Mouse (Mus musculus) heart, embryonic 11.5 days (tissue): ENCODE measurements at regions not wholly inside any gene's neighbourhood (a gene's known extent, or its start where the extent isn't known, plus 50 kb on each side); places are given as distances from the start of the nearest gene placed in this dataset.

ENCODE experiments used
- ATAC-seq: fragments of 200-750 bp; cut with Nextera tagmentation; replicated peaks from 2 replicates; pipeline ENCODE4 v1.8.0; 2017; ENCODE audit warnings: moderate library complexity; ENCODE audit not compliant: insufficient number of reproducible peaks, low FRiP score, low TSS enrichment
- H3K27ac ChIP-seq: fragments of 300-500 bp; sonication (generic); 2 replicates; pipeline ENCODE4 v1.5.1; 2014; ENCODE audit warnings: mild to moderate bottlenecking, low read depth, low read length
- H3K27me3 ChIP-seq: fragments of 300-500 bp; sonication (generic); 2 replicates; pipeline ENCODE4 v1.6.1; 2014; ENCODE audit warnings: mild to moderate bottlenecking, low read length, mixed read lengths; ENCODE audit not compliant: control insufficient read depth, insufficient read depth
- H3K36me3 ChIP-seq: fragments of 300-500 bp; sonication (generic); 2 replicates; pipeline ENCODE4 v1.6.1; 2014; ENCODE audit warnings: mild to moderate bottlenecking, low read length, moderate library complexity, mixed read lengths; ENCODE audit not compliant: control insufficient read depth, insufficient read depth
- H3K4me1 ChIP-seq: fragments of 300-500 bp; sonication (generic); 2 replicates; pipeline ENCODE4 v1.6.1; 2014; ENCODE audit warnings: low read length; ENCODE audit not compliant: control insufficient read depth, insufficient read depth
- H3K4me2 ChIP-seq: fragments of 300-500 bp; sonication (generic); 2 replicates; pipeline ENCODE4 v1.6.1; 2014; ENCODE audit warnings: mild to moderate bottlenecking, moderate library complexity
- H3K4me3 ChIP-seq: fragments of 300-500 bp; sonication (generic); 2 replicates; pipeline ENCODE4 v1.5.1; 2014; ENCODE audit warnings: low read depth, low read length
- H3K9ac ChIP-seq: fragments of 300-500 bp; sonication (generic); 2 replicates; pipeline ENCODE4 v1.6.1; 2014; ENCODE audit warnings: mild to moderate bottlenecking, low read depth, low read length, moderate library complexity
- H3K9me3 ChIP-seq: fragments of 300-500 bp; sonication (generic); replicated peaks from 2 replicates; pipeline ENCODE4 v1.6.1; 2016; ENCODE audit warnings: low read length; ENCODE audit not compliant: control insufficient read depth
- WGBS: fragments of 180-500 bp; shearing (Covaris S2); extraction: QIAGEN DNeasy Blood & Tissue Kit; methylation state at CpG from one replicate; pipeline ENCODE4 v1.1.7; 2014; ENCODE audit not compliant: insufficient replicate concordance; 5-methylcytosine and 5-hydroxymethylcytosine counted together

DNA sequence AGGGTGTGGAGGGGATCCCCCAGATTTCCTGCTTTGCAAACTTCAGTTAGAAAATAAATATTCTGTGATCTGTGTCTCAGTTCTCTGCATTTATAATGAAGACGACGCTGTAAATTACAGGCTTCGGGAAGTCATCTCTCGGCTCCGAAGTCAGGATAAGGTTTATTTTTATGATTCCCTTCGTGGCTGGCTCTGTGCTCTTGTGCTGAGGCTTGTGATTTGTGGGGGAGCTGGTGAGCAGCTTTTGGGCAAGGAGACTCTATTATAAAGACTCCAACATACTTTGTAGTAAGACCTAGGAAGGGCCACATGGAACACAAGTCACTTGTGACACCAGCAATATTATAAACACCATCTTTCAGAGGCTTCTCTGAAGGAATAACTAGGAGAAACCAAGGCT, 146.0 kb downstream of the Kcnk1 start:
- 85% methylated on average over 6 of the region's 6 CpGs for WGBS
- Histone ChIP-seq H3K27ac (no peak overlapping the region), H3K36me3 (no peaks in the 10 kb centered on the region), H3K4me1 (peaks cover 5% of the 10 kb centered on the region), H3K9ac (no peak overlapping the region), H3K4me2 (no peak overlapping the region), H3K4me3 (no peak overlapping the region), H3K9me3 (no peaks in the 10 kb centered on the region), H3K27me3 (peaks cover 36% of the 10 kb centered on the region)
- no peak for ATAC-seq

DNA sequence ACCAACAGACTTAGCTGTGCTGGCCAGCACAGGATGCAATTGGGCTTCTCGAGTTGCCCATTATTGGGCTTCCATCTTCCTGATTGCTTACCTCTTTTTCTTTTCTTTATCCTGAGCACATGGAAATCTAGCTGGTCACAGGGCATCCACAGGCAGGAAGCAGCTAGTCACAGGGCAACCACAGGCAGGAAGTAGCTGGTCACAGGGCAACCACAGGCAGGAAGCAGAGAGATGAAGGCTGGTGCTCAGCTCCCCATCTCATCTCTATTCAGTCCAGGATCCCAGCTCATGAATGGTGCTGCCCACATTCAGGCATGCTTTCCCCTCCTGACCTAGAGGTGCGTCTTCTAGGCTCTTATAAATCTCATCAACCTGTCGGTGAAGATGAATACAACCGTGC, 146.8 kb upstream of the Slc35f3 start:
- no peak overlapping the region for H3K9ac ChIP-seq
- H3K27ac ChIP-seq, result no peak overlapping the region
- no peak for ATAC-seq
- H3K4me2 ChIP-seq, result no peak overlapping the region
- no peaks in the 10 kb centered on the region for H3K9me3 ChIP-seq
- no peaks in the 10 kb centered on the region for H3K36me3 ChIP-seq
- no peak overlapping the region for H3K4me3 ChIP-seq
- H3K4me1 ChIP-seq, result peaks cover 2% of the 10 kb centered on the region; the same call in 1 of the 2 replicates
- WGBS, result 78% methylated on average over 4 of the region's 4 CpGs
- no peaks in the 10 kb centered on the region for H3K27me3 ChIP-seq

DNA sequence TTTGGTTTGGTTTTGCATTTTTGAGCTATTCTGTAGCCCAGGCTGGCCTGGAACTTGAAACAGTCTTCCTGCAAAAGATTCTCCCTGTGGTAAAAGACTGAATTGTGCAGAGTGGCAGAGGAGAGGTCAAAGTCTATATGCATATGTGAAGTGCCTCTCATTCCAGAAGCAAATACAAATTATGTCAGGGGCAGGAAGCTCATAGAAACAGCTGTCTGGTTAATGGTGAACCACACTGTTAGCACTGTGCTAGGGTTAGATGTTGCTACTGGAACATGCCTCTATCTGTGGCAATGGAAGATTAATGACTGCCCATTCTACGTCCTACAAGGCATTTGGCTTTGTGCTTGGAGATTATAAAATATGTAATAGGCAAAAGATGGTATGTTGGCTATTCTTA, 144.4 kb upstream of the Slc35f3 start:
- H3K4me3 ChIP-seq, result no peak overlapping the region
- H3K4me2 ChIP-seq, result no peak overlapping the region
- no peaks in the 10 kb centered on the region for H3K9me3 ChIP-seq
- no peak for ATAC-seq
- H3K27ac ChIP-seq, result no peak overlapping the region
- H3K4me1 ChIP-seq, result peaks cover 2% of the 10 kb centered on the region; the same call in 1 of the 2 replicates
- H3K27me3 ChIP-seq, result no peaks in the 10 kb centered on the region
- H3K9ac ChIP-seq, result no peak overlapping the region
- WGBS, result 59% methylated on average over 1 of the region's 1 CpGs
- no peaks in the 10 kb centered on the region for H3K36me3 ChIP-seq

DNA sequence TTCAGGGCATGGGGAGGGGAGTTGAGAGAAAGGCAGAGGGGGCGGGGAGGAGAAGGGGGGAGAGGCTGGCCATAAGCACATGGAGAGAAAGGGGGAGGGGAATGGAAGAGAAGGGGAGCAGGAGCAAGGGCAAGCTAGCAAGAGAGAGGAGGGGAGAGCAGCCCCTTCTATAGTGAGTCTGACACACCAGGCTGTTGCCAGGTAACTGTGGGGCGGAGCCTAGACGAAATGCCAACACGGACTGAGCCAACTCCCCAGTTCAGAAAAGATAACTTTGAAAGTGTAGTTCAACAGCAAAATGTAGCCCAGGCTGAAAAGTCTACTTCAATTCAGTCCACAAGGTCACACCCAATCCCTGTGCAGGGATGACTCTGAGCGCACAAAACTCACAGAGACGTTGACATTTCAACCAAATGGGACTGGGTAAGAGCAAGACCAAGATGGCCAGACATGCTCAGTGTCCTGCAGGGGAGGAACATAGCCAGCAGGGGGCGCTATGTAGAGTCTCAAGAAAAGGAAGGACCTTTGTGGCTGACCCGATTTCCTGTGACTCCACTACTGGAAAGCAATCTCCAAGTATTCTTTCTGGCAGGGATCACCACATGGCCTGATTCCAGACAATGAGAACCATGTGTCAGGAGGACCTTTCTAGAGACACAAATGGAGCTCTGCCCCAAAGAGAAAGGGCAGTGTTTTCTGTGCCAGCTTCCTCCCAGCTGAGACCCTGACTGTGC, 140.7 kb upstream of the Slc35f3 start:
- Histone ChIP-seq H3K4me2 (no peak overlapping the region), H3K9ac (no peak overlapping the region), H3K4me1 (peaks cover 2% of the 10 kb centered on the region; the same call in 1 of the 2 replicates), H3K27me3 (no peaks in the 10 kb centered on the region), H3K27ac (no peak overlapping the region), H3K9me3 (no peaks in the 10 kb centered on the region), H3K36me3 (no peaks in the 10 kb centered on the region), H3K4me3 (no peak overlapping the region)
- no peak for ATAC-seq
- 70% methylated on average over 8 of the region's 8 CpGs for WGBS

DNA sequence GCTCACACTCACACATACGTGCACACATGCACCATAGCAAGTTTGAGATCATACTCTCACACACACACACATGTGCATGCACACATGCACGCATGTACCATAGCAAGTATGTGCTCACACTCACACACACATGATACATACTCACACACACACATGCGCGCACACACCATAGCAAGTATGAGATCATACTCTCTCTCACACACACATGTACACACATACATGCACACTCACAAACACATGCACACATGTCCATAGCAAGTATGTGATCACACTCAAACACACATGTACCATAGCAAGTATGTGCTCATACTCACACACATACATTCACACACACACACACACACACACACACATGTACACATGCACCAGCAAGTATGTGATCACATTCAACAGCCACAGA, 138.9 kb upstream of the Slc35f3 start:
- ATAC-seq, result no peak
- Histone ChIP-seq H3K4me1 (no peaks in the 10 kb centered on the region; the same call in 1 of the 2 replicates), H3K4me3 (no peak overlapping the region), H3K9me3 (no peaks in the 10 kb centered on the region), H3K27ac (no peak overlapping the region), H3K27me3 (no peaks in the 10 kb centered on the region), H3K36me3 (no peaks in the 10 kb centered on the region), H3K9ac (no peak overlapping the region), H3K4me2 (no peak overlapping the region)
- WGBS, result 88% methylated on average over 4 of the region's 4 CpGs

DNA sequence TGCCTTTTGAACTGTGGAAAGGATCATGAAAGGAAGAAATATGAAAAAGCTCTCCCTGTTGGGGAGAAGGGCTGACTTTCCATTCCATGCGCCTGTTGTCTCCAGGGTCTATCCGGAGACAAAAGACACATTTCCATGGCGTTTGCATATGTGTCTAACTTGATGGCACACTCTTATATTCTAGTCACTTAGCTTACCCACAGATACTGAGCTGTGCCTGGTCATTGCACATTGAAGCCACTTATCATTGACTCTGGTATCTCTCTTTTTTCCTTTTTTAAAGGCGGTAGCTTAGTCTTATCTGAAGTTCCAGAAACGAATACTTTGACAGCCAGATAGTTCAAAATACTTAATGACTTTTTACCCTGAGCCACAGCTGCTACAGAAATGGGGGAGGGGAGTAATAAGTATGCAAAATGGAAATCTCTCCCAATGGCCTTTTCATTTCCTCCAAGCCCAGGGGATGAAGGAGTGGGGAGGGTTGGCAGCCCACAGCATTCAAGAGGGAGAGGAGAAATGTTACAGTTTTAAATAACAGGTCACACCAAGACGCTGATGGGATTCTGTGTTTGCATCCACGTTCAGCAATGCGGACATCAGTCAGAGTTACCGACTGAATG, 137.9 kb upstream of the Slc35f3 start:
- Histone ChIP-seq H3K4me1 (no peaks in the 10 kb centered on the region; the same call in 1 of the 2 replicates), H3K27ac (no peak overlapping the region), H3K4me3 (no peak overlapping the region), H3K4me2 (no peak overlapping the region), H3K36me3 (no peaks in the 10 kb centered on the region), H3K9me3 (no peaks in the 10 kb centered on the region), H3K27me3 (no peaks in the 10 kb centered on the region), H3K9ac (no peak overlapping the region)
- 55% methylated on average over 9 of the region's 9 CpGs for WGBS
- no peak for ATAC-seq

DNA sequence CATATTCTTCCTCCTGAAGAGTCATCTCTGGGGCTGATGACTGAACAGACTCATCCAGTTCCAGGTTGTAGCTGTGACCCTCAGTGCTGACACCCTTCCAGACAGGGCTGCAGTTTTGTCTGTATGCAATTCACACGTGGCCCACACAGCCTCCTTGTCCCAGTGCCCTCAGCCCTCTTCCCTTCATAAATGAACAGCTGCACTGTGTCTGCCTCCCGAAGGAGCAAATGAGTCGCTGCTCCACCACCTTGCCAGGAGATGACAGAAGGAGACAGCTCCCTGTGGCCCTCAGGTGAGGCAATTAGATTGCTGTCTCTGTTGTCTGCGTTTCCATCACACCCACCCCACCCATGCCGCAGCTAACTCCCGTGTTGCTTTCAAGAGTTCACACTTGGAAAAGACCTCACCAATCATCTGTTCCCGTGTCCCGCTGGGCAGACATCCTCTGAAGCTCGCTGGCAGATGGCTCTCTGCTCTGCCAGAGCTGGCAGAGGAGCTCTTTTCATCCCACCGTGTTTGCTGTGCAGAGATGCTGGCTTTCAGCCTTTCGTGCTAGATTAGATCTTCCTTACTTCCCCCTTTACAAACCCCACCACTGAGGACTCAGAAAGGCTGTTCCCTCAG, 135.5 kb upstream of the Slc35f3 start:
- Histone ChIP-seq H3K4me3 (no peak overlapping the region), H3K4me1 (no peaks in the 10 kb centered on the region; the same call in 1 of the 2 replicates), H3K27ac (no peak overlapping the region), H3K9ac (no peak overlapping the region), H3K36me3 (no peaks in the 10 kb centered on the region), H3K9me3 (no peaks in the 10 kb centered on the region), H3K27me3 (no peaks in the 10 kb centered on the region), H3K4me2 (no peak overlapping the region)
- 33% methylated on average over 11 of the region's 11 CpGs for WGBS
- ATAC-seq, result no peak

DNA sequence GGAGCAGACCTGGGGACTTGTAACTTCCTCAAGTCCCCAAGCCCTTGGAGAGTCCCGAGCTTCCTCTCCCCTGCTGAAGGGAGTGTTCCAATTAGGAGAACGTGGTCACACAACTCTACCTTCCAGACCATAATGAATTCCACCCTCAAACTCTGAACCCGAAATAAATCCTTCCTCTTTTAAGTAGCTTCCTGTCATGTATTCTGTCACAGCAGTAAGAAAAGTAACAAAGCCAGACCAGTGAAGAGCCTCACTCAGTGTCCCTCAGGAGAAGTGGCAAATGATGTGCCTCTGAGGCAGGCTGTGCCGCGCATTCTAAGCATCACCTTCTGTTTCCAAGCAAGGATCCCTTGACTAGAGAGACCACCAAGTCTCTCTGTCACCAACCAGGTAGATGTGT, 134.4 kb upstream of the Slc35f3 start:
- Histone ChIP-seq H3K27ac (no peak overlapping the region), H3K4me2 (no peak overlapping the region), H3K9ac (no peak overlapping the region), H3K36me3 (no peaks in the 10 kb centered on the region), H3K4me1 (no peaks in the 10 kb centered on the region; the same call in 1 of the 2 replicates), H3K27me3 (no peaks in the 10 kb centered on the region), H3K9me3 (no peaks in the 10 kb centered on the region), H3K4me3 (no peak overlapping the region)
- 58% methylated on average over 5 of the region's 5 CpGs for WGBS
- ATAC-seq, result no peak
